Mouse (Mus musculus) bone marrow macrophage, adult 2 months (primary cell): ENCODE data around the gene Adgra3.

ENCODE experiments used
- CTCF ChIP-seq: IDR thresholded peaks from 2 replicates; pipeline ENCODE4 v1.5.1; 2012; ENCODE audit warnings: low read depth, mild to moderate bottlenecking, low read length, moderate library complexity
- POLR2A ChIP-seq: IDR thresholded peaks from 2 replicates; pipeline ENCODE4 v1.6.1; 2012; ENCODE audit warnings: mild to moderate bottlenecking, low read depth, low read length, borderline replicate concordance

- TF ChIP-seq POLR2A = no peak
- TF ChIP-seq CTCF = no peak
Observed at GRCm38 (mm10) chr5:50026148-50026547, 32.7 kb downstream of the Adgra3 start.
